Mouse (Mus musculus): ENCODE data around the gene Traf3. TPM values are rescaled to one million over a fixed set of nuclear protein-coding genes. Genes with fewer than 3 reads are reported as not detected.

Gene Traf3
- polyA plus RNA-seq, 1 experiment: 13.1 TPM

GRCm38 (mm10) chr12:111283573-111283972 lies 117.4 kb downstream of the Traf3 start:
- no peak overlapping the region for H3K27ac ChIP-seq (ENCODE audit: insufficient read depth, low read length)
- H3K27me3 ChIP-seq (ENCODE audit: control insufficient read depth, insufficient read depth, low read length, poor library complexity, severe bottlenecking): no peaks in the 10 kb centered on the region
- H3K36me3 ChIP-seq (ENCODE audit: control insufficient read depth, insufficient read depth, low read length, poor library complexity, severe bottlenecking): no peaks in the 10 kb centered on the region
- H3K9ac ChIP-seq (ENCODE audit: low read depth, poor library complexity, severe bottlenecking): no peak overlapping the region
- TF ChIP-seq EP300 (IDR thresholded peaks at IDR 0.05; ENCODE audit: insufficient read depth, low read depth, low read length) (no peak), POLR2A (IDR thresholded peaks at IDR 0.05; ENCODE audit: insufficient read depth, low read length) (no peak), CTCF (IDR thresholded peaks at IDR 0.05; ENCODE audit: low read depth, low read length) (no peak)
- no peaks in the 10 kb centered on the region for H3K4me1 ChIP-seq (ENCODE audit: control insufficient read depth, insufficient read depth, low read length)
- H3K4me3 ChIP-seq (ENCODE audit: low read depth, low read length): no peak overlapping the region
- no peaks in the 10 kb centered on the region for H3K9me3 ChIP-seq (replicated peaks; ENCODE audit: control insufficient read depth, insufficient read depth, low read length, poor library complexity, severe bottlenecking)

GRCm38 (mm10) chr12:111284532-111284931 lies 118.4 kb downstream of the Traf3 start:
- Histone ChIP-seq H3K36me3 (ENCODE audit: control insufficient read depth, insufficient read depth, low read length, poor library complexity, severe bottlenecking) (no peaks in the 10 kb centered on the region), H3K4me1 (ENCODE audit: control insufficient read depth, insufficient read depth, low read length) (no peaks in the 10 kb centered on the region), H3K9ac (ENCODE audit: low read depth, poor library complexity, severe bottlenecking) (no peak overlapping the region), H3K9me3 (replicated peaks; ENCODE audit: control insufficient read depth, insufficient read depth, low read length, poor library complexity, severe bottlenecking) (no peaks in the 10 kb centered on the region), H3K4me3 (ENCODE audit: low read depth, low read length) (peak overlapping the region; percentile 55), H3K27me3 (ENCODE audit: control insufficient read depth, insufficient read depth, low read length, poor library complexity, severe bottlenecking) (no peaks in the 10 kb centered on the region), H3K27ac (ENCODE audit: insufficient read depth, low read length) (no peak overlapping the region)
- no peak for TF ChIP-seq POLR2A (IDR thresholded peaks at IDR 0.05; ENCODE audit: insufficient read depth, low read length)
- no peak for TF ChIP-seq EP300 (IDR thresholded peaks at IDR 0.05; ENCODE audit: insufficient read depth, low read depth, low read length)
- TF ChIP-seq CTCF (IDR thresholded peaks at IDR 0.05; ENCODE audit: low read depth, low read length): no peak

GRCm38 (mm10) chr12:111293025-111293424 lies 126.9 kb downstream of the Traf3 start:
- Histone ChIP-seq H3K9ac (ENCODE audit: low read depth, poor library complexity, severe bottlenecking) (no peak overlapping the region), H3K4me1 (ENCODE audit: control insufficient read depth, insufficient read depth, low read length) (no peaks in the 10 kb centered on the region), H3K4me3 (ENCODE audit: low read depth, low read length) (no peak overlapping the region), H3K9me3 (replicated peaks; ENCODE audit: control insufficient read depth, insufficient read depth, low read length, poor library complexity, severe bottlenecking) (no peaks in the 10 kb centered on the region), H3K27me3 (ENCODE audit: control insufficient read depth, insufficient read depth, low read length, poor library complexity, severe bottlenecking) (no peaks in the 10 kb centered on the region), H3K36me3 (ENCODE audit: control insufficient read depth, insufficient read depth, low read length, poor library complexity, severe bottlenecking) (no peaks in the 10 kb centered on the region), H3K27ac (ENCODE audit: insufficient read depth, low read length) (no peak overlapping the region)
- no peak for TF ChIP-seq POLR2A (IDR thresholded peaks at IDR 0.05; ENCODE audit: insufficient read depth, low read length)
- no peak for TF ChIP-seq CTCF (IDR thresholded peaks at IDR 0.05; ENCODE audit: low read depth, low read length)
- no peak for TF ChIP-seq EP300 (IDR thresholded peaks at IDR 0.05; ENCODE audit: insufficient read depth, low read depth, low read length)

GRCm38 (mm10) chr12:111301322-111302017 lies 135.3 kb downstream of the Traf3 start:
- Histone ChIP-seq H3K9me3 (replicated peaks; ENCODE audit: control insufficient read depth, insufficient read depth, low read length, poor library complexity, severe bottlenecking) (no peaks in the 10 kb centered on the region), H3K4me1 (ENCODE audit: control insufficient read depth, insufficient read depth, low read length) (no peaks in the 10 kb centered on the region), H3K36me3 (ENCODE audit: control insufficient read depth, insufficient read depth, low read length, poor library complexity, severe bottlenecking) (peaks cover 4% of the 10 kb centered on the region; the same call in 1 of the 2 replicates), H3K4me3 (ENCODE audit: low read depth, low read length) (no peak overlapping the region), H3K27me3 (ENCODE audit: control insufficient read depth, insufficient read depth, low read length, poor library complexity, severe bottlenecking) (no peaks in the 10 kb centered on the region), H3K27ac (ENCODE audit: insufficient read depth, low read length) (no peak overlapping the region), H3K9ac (ENCODE audit: low read depth, poor library complexity, severe bottlenecking) (no peak overlapping the region)
- no peak for TF ChIP-seq POLR2A (IDR thresholded peaks at IDR 0.05; ENCODE audit: insufficient read depth, low read length)
- TF ChIP-seq EP300 (IDR thresholded peaks at IDR 0.05; ENCODE audit: insufficient read depth, low read depth, low read length): no peak
- TF ChIP-seq CTCF (IDR thresholded peaks at IDR 0.05; ENCODE audit: low read depth, low read length): no peak

- Histone ChIP-seq H3K27me3 (ENCODE audit: control insufficient read depth, insufficient read depth, low read length, poor library complexity, severe bottlenecking) (no peaks in the 10 kb centered on the region), H3K4me1 (ENCODE audit: control insufficient read depth, insufficient read depth, low read length) (no peaks in the 10 kb centered on the region), H3K9me3 (replicated peaks; ENCODE audit: control insufficient read depth, insufficient read depth, low read length, poor library complexity, severe bottlenecking) (no peaks in the 10 kb centered on the region), H3K9ac (ENCODE audit: low read depth, poor library complexity, severe bottlenecking) (no peak overlapping the region), H3K27ac (ENCODE audit: insufficient read depth, low read length) (no peak overlapping the region), H3K4me3 (ENCODE audit: low read depth, low read length) (no peak overlapping the region), H3K36me3 (ENCODE audit: control insufficient read depth, insufficient read depth, low read length, poor library complexity, severe bottlenecking) (peaks cover 4% of the 10 kb centered on the region; the same call in 1 of the 2 replicates)
- TF ChIP-seq POLR2A (IDR thresholded peaks at IDR 0.05; ENCODE audit: insufficient read depth, low read length): no peak
- no peak for TF ChIP-seq CTCF (IDR thresholded peaks at IDR 0.05; ENCODE audit: low read depth, low read length)
- TF ChIP-seq EP300 (IDR thresholded peaks at IDR 0.05; ENCODE audit: insufficient read depth, low read depth, low read length): no peak
Measured at GRCm38 (mm10) chr12:111302018-111302345, 135.8 kb downstream of the Traf3 start.

- no peaks in the 10 kb centered on the region for H3K27me3 ChIP-seq (ENCODE audit: control insufficient read depth, insufficient read depth, low read length, poor library complexity, severe bottlenecking)
- no peaks in the 10 kb centered on the region for H3K4me1 ChIP-seq (ENCODE audit: control insufficient read depth, insufficient read depth, low read length)
- H3K9me3 ChIP-seq (replicated peaks; ENCODE audit: control insufficient read depth, insufficient read depth, low read length, poor library complexity, severe bottlenecking): no peaks in the 10 kb centered on the region
- H3K9ac ChIP-seq (ENCODE audit: low read depth, poor library complexity, severe bottlenecking): no peak overlapping the region
- H3K27ac ChIP-seq (ENCODE audit: insufficient read depth, low read length): no peak overlapping the region
- no peak overlapping the region for H3K4me3 ChIP-seq (ENCODE audit: low read depth, low read length)
- H3K36me3 ChIP-seq (ENCODE audit: control insufficient read depth, insufficient read depth, low read length, poor library complexity, severe bottlenecking): peaks cover 4% of the 10 kb centered on the region; the same call in 1 of the 2 replicates
- no peak for TF ChIP-seq POLR2A (IDR thresholded peaks at IDR 0.05; ENCODE audit: insufficient read depth, low read length)
- TF ChIP-seq CTCF (IDR thresholded peaks at IDR 0.05; ENCODE audit: low read depth, low read length): no peak
- TF ChIP-seq EP300 (IDR thresholded peaks at IDR 0.05; ENCODE audit: insufficient read depth, low read depth, low read length): no peak
Measured at GRCm38 (mm10) chr12:111303702-111304337, 137.7 kb downstream of the Traf3 start.
